Mouse (Mus musculus) forebrain, embryonic 15.5 days (tissue): ENCODE data around the gene Map1lc3b. TPM values are rescaled to one million over a fixed set of nuclear protein-coding genes. Genes with fewer than 3 reads are reported as not detected.

Experiments
- polyA plus RNA-seq: library from polyadenylated mRNA; unstranded; fragments of >200 nt; fragmentation: Nextera tagmentation; extraction: Ambion mirVana; gene quantifications from 2 replicates; pipeline ENCODE4 v1.2.1, GENCODE M21; 2015

Gene Map1lc3b
- polyA plus RNA-seq, 1 experiment from 2014 or later: 394 TPM

Other genes starting within 250 kb of the Map1lc3b start
- not detected in 2 replicates for gene 1700018B08Rik, start 46.0 kb upstream of the Map1lc3b start, polyA plus RNA-seq
- gene Fbxo31, start 11.6 kb upstream of the Map1lc3b start, polyA plus RNA-seq: 31.0 and 32.4 TPM in 2 replicates
- gene Zcchc14, start 62.5 kb downstream of the Map1lc3b start, polyA plus RNA-seq: 36.7 and 39.2 TPM in 2 replicates
- gene Jph3, start 139.3 kb downstream of the Map1lc3b start, polyA plus RNA-seq: 79.9 and 82.5 TPM in 2 replicates
- 45.6 and 46.2 TPM in 2 replicates for gene Klhdc4, start 239.2 kb downstream of the Map1lc3b start, polyA plus RNA-seq